Mouse (Mus musculus) lung, adult 10 weeks (tissue): ENCODE results near the gene Gm13124. TPM values are rescaled to one million over a fixed set of nuclear protein-coding genes. Genes with fewer than 3 reads are reported as not detected.

Experiments used
- polyA plus RNA-seq: library from polyadenylated mRNA; stranded (reverse); fragments of 350-450 nt; fragmentation: Illumina TruSeq; extraction: RNeasy Lipid Tissue Mini Kit (QIAGEN cat#74804); gene quantifications from one replicate; pipeline ENCODE4 v1.2.3, GENCODE M21; 2014; ENCODE audit warnings: low read depth, low replicate concordance; ENCODE audit not compliant: insufficient read depth

Gene Gm13124
- not detected for polyA plus RNA-seq

GRCm38 (mm10) chr4:144565034-144565433 lies at the start of gene Gm13124:
Gene Gm13124 (minus strand): TSS chr4:144565134.

GRCm38 (mm10) chr4:144613407-144613806 lies 48.5 kb upstream of the Gm13124 start, which contains the start of gene Aadacl4:
Gene Aadacl4 (plus strand): TSS chr4:144613707.

GRCm38 (mm10) chr4:144519522-144519921 lies 45.4 kb downstream of the Gm13124 start, which contains the start of gene 9430007A20Rik:
Gene 9430007A20Rik (plus strand): TSS chr4:144519822.

Other genes starting within 250 kb of the Gm13124 start
- not detected for gene Gm13128, start 234.9 kb downstream of the Gm13124 start, polyA plus RNA-seq
- not detected for gene Gm13119, start 207.2 kb downstream of the Gm13124 start, polyA plus RNA-seq
- not detected for gene Pramef20, start 187.2 kb downstream of the Gm13124 start, polyA plus RNA-seq
- 0.21 TPM for gene Pramef12, start 156.7 kb downstream of the Gm13124 start, polyA plus RNA-seq
- gene 1700012P22Rik, start 126.4 kb downstream of the Gm13124 start, polyA plus RNA-seq = not detected
- not detected for gene Gm9944, start 111.8 kb downstream of the Gm13124 start, polyA plus RNA-seq
- gene Aadacl3, start 101.4 kb downstream of the Gm13124 start, polyA plus RNA-seq = not detected
- gene 9430007A20Rik, start 45.3 kb downstream of the Gm13124 start, polyA plus RNA-seq = not detected
- gene Aadacl4, start 48.6 kb upstream of the Gm13124 start, polyA plus RNA-seq = not detected
- not detected for gene Gm436, start 121.2 kb upstream of the Gm13124 start, polyA plus RNA-seq
- gene Gm13178, start 156.3 kb upstream of the Gm13124 start, polyA plus RNA-seq = not detected
- gene Gm438, start 221.4 kb upstream of the Gm13124 start, polyA plus RNA-seq = not detected